Mouse (Mus musculus): ENCODE results near the gene Serf2. TPM values are rescaled to one million over a fixed set of nuclear protein-coding genes. Genes with fewer than 3 reads are reported as not detected.

The Serf2 gene
- polyA plus RNA-seq, 1 experiment from 2014 or later: 479 TPM

DNA sequence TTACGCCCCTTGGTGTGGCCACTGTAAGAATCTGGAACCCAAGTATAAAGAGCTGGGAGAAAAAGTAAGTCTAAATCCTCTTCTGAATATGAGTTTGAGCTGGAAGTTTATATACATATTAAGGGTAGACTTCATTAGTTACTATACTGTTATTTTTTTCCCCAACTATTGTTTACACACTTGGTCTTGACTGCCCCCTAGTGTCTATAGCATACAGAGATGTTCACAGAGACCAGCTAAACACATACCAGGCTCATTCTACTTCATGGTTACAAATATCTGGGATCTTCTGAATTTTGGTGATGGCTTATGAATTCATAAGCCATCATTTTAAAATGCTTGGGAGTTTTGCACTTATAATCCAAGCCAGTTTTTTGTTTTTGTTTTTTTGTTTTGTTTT lies 14.1 kb upstream of the Serf2 start:
- no peaks in the 10 kb centered on the region for H3K27me3 ChIP-seq
- no peak overlapping the region for H3K4me2 ChIP-seq
- no peak for ATAC-seq (ENCODE audit: low FRiP score)
- no peak overlapping the region for H3K4me3 ChIP-seq (replicated peaks)
- H3K9me3 ChIP-seq: no peaks in the 10 kb centered on the region
- H3K4me1 ChIP-seq: no peaks in the 10 kb centered on the region
- H3K27ac ChIP-seq: no peak overlapping the region
- WGBS: 100% methylated on average over 1 of the region's 1 CpGs
- no peak overlapping the region for H3K9ac ChIP-seq
- H3K36me3 ChIP-seq (replicated peaks): peaks cover 96% of the 10 kb centered on the region

DNA sequence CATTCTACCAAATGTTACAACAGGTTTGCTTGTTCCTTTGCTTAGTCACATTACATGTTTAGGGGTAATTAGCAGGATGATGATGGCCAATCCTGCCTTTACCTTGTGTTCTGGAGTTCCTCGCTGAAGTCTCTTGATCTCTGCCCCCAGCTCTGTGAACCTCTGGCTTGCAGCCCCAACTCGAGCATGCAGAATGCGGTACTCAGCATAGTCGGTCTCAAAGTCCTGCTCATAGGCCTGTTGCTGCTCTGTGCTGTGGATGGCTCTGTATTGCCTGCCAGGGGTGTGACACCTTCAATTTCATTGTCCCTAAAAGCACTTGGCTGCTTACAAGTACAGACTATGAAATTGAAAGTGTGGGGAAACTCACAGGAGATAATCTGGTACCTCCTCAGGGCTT lies 9.2 kb upstream of the Serf2 start:
- Histone ChIP-seq H3K36me3 (replicated peaks) (peaks cover 52% of the 10 kb centered on the region), H3K4me3 (replicated peaks) (no peak overlapping the region), H3K4me1 (peaks cover 19% of the 10 kb centered on the region), H3K9ac (no peak overlapping the region), H3K27me3 (peaks cover 30% of the 10 kb centered on the region), H3K27ac (no peak overlapping the region), H3K9me3 (no peaks in the 10 kb centered on the region), H3K4me2 (no peak overlapping the region)
- 76% methylated on average over 4 of the region's 4 CpGs for WGBS
- ATAC-seq (ENCODE audit: low FRiP score): no peak

DNA sequence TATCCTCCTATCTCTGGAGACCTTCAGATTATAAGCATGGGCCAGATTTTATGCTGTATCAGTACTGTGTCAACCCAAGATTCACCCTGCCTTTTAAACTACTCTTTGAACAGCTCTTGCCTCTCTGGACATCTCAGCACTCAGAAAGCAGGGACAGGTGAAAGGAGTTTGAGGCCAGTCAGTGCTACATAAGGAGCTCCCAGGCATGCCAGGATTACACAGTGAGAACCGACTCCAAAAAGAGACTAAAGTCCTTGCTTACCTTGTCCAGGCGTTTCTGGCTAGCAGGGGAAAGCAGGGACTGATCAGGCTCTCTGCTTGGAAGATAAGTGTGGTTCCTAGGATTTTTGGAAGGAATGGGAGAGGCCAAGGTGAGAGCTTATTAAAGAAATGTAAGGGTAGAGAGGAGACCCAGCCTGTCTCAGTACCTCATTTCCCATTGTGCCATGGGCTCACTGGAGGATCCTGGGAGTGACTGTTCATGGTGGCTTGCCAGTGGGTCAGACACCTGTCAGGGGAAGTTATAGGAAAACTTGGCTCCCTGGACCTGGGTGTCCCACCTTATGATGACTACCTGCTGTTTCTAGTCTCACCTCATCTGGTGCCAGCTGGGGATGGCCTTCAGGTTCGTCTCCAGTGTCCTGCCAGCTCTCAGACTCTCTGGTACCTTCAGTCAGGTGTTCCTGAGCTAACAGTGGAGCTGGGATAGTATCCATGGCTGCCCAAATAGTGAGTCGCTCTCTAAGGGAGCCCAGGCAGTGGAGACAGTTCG lies 8.0 kb upstream of the Serf2 start:
- Histone ChIP-seq H3K4me3 (replicated peaks) (no peak overlapping the region), H3K27ac (no peak overlapping the region), H3K27me3 (peaks cover 30% of the 10 kb centered on the region), H3K36me3 (replicated peaks) (peaks cover 39% of the 10 kb centered on the region), H3K9me3 (no peaks in the 10 kb centered on the region), H3K9ac (no peak overlapping the region), H3K4me1 (peaks cover 19% of the 10 kb centered on the region), H3K4me2 (no peak overlapping the region)
- ATAC-seq (ENCODE audit: low FRiP score): no peak
- WGBS: 57% methylated on average over 5 of the region's 5 CpGs

DNA sequence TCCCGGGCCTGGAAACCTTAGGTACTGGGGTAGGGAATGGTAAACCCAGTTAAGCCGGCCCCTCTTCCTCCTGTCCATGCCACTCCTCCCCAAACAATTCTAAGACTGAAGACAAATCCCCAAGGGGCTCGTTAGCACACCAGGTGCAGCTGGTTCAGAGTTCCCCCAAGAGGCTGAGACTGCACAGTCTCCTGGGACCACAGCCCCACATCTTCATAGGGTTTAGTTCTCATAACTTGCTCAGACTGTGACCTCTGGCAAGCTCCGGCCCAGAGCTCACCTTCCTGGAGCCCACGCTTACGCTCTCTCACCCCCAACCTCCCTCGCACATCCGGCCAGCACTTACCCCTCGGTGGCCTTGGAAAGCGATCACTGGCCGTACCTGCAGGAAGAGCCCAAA lies 7.2 kb upstream of the Serf2 start:
- Histone ChIP-seq H3K27me3 (peaks cover 30% of the 10 kb centered on the region), H3K9ac (peak overlapping the region; percentile 46), H3K4me3 (replicated peaks) (peak overlapping the region; percentile 41), H3K4me2 (peak overlapping the region; percentile 72), H3K27ac (no peak overlapping the region), H3K36me3 (replicated peaks) (peaks cover 34% of the 10 kb centered on the region), H3K9me3 (no peaks in the 10 kb centered on the region), H3K4me1 (peaks cover 19% of the 10 kb centered on the region)
- ATAC-seq (ENCODE audit: low FRiP score): 0 out of 2 replicates have a peak, but pooled peaks have one; percentile 13
- 10% methylated on average over 11 of the region's 11 CpGs for WGBS

DNA sequence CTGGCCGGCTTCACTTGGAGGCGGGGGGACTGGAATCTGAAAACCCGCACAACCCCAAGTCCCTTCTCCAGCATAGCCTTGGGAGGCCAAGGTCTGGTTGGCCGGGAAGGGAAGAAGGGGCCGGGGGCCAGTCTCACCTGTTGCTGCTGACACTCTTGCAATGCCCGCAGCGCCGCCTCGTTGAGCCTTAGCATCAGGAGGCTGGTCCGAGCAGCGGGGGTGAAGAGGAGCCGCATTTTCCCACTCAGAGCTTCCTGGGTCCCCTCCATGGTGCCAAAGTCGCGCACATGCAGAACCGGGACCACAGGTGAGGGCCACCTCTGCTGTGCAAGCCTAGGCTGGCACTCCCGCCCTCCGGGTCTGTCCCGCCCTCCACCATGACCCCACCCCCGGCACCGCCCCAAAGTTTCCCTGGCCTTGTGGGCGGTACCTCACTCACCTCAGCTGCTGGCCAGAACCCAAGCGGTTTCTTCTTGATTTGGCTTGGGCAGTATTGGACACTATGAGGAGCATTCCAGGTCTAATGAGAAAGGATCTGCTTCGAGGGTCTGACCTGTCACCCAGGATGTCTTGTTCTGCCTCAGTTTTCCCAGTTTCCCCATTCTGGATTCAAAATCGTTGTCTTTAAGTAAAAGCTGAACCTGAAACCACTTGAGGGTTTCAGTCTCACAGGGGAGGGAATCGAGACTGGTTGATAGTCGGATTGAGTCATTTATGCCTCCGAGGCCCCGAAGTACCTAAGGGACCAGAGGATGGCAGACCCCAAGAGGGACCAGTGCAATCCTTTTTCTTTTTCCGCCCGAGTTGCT lies 6.5 kb upstream of the Serf2 start:
- ATAC-seq (ENCODE audit: low FRiP score): peak; percentile 72

DNA sequence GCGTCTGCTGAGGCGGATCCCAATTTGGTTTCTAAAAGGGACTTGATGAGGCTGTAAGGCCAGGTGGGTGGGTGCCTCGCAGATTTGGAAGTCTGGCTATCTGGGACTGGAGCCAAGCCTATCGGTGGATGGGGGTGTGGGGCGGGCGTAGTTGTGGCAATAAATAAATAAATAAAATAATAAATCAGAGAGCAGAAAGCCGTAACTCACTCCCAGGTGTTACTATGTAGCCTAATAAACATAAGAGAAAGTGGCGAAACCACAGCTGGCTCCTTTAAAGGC lies 6.0 kb upstream of the Serf2 start:
- no peak overlapping the region for H3K27ac ChIP-seq
- ATAC-seq (ENCODE audit: low FRiP score): no peak
- 0 out of 2 replicates have a peak overlapping the region, but pooled peaks have one; percentile 12 for H3K9ac ChIP-seq

More for the DNA sequence above, 6.5 kb upstream of the Serf2 start:
- Histone ChIP-seq H3K4me1 (peaks cover 19% of the 10 kb centered on the region), H3K27ac (no peak overlapping the region), H3K36me3 (replicated peaks) (peaks cover 27% of the 10 kb centered on the region), H3K27me3 (peaks cover 30% of the 10 kb centered on the region), H3K9me3 (no peaks in the 10 kb centered on the region), H3K4me3 (replicated peaks) (peak overlapping the region; percentile 41), H3K4me2 (peak overlapping the region; percentile 72), H3K9ac (peak overlapping the region; percentile 46)
- 2% methylated on average over 30 of the region's 30 CpGs for WGBS

GRCm38 (mm10) chr2:121444178-121444577 lies 4.8 kb upstream of the Serf2 start, which contains the start of gene Ell3:
TSS of gene Ell3 (minus strand) at chr2:121444278.
- H3K9ac ChIP-seq: no peak within 1 kb of the TSS
- H3K4me3 ChIP-seq (replicated peaks): no peak within 1 kb of the TSS
- no peak for ATAC-seq (ENCODE audit: low FRiP score)
- peaks cover 28% of the 10 kb centered on the region for H3K4me1 ChIP-seq
- no peak within 1 kb of the TSS for H3K27ac ChIP-seq
- H3K27me3 ChIP-seq: peaks cover 30% of the 10 kb centered on the region
- no peaks in the 10 kb centered on the region for H3K9me3 ChIP-seq
- WGBS: 86% methylated on average over 1 of the region's 1 CpGs
- H3K36me3 ChIP-seq (replicated peaks): peaks cover 10% of the 10 kb centered on the region
- H3K4me2 ChIP-seq: peak within 1 kb of the TSS; percentile 72; the same call in 1 of the 2 replicates

More for the DNA sequence above, 6.0 kb upstream of the Serf2 start:
- Histone ChIP-seq H3K4me2 (peak overlapping the region; percentile 72), H3K27me3 (peaks cover 30% of the 10 kb centered on the region), H3K4me3 (replicated peaks) (peak overlapping the region; percentile 41; the same call in 1 of the 2 replicates), H3K36me3 (replicated peaks) (peaks cover 22% of the 10 kb centered on the region), H3K4me1 (peaks cover 22% of the 10 kb centered on the region), H3K9me3 (no peaks in the 10 kb centered on the region)
- 21% methylated on average over 8 of the region's 8 CpGs for WGBS

DNA sequence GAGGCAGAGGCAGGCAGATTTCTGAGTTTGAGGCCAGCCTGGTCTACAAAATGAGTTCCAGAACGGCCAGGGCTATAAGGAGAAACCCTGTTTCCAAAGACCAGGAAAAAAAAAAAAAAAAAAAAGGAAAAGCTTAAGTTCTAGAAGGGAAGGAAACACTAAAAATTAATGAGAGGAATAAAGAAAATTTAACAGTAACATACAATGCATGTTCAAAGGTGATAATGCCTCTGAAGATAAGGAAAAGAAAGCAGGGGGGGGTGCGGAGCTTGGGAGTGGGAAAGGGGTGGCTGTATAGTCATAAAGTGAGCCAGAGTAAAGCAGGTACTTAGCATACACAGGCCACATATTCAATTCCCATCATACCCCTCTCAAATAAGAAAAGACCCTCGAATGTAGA lies 3.9 kb upstream of the Serf2 start:
- H3K27me3 ChIP-seq: peaks cover 30% of the 10 kb centered on the region
- no peaks in the 10 kb centered on the region for H3K9me3 ChIP-seq
- H3K36me3 ChIP-seq (replicated peaks): peaks cover under 1% of the 10 kb centered on the region; the same call in 1 of the 2 replicates
- no peak overlapping the region for H3K27ac ChIP-seq
- WGBS: 86% methylated on average over 3 of the region's 3 CpGs
- H3K4me1 ChIP-seq: peaks cover 30% of the 10 kb centered on the region
- H3K4me3 ChIP-seq (replicated peaks): no peak overlapping the region
- H3K4me2 ChIP-seq: no peak overlapping the region
- ATAC-seq (ENCODE audit: low FRiP score): no peak
- H3K9ac ChIP-seq: no peak overlapping the region

GRCm38 (mm10) chr2:121446506-121446905 lies 2.5 kb upstream of the Serf2 start:
- no peak for ATAC-seq (ENCODE audit: low FRiP score)
- Histone ChIP-seq H3K9ac (no peak overlapping the region), H3K4me1 (peaks cover 42% of the 10 kb centered on the region), H3K4me2 (no peak overlapping the region), H3K4me3 (replicated peaks) (no peak overlapping the region), H3K9me3 (no peaks in the 10 kb centered on the region), H3K27me3 (peaks cover 18% of the 10 kb centered on the region), H3K36me3 (replicated peaks) (peaks cover 5% of the 10 kb centered on the region), H3K27ac (no peak overlapping the region)
- 81% methylated on average over 4 of the region's 4 CpGs for WGBS

GRCm38 (mm10) chr2:121447006-121447405 lies 2.0 kb upstream of the Serf2 start:
- Histone ChIP-seq H3K4me2 (no peak overlapping the region), H3K27me3 (peaks cover 14% of the 10 kb centered on the region), H3K4me1 (peaks cover 38% of the 10 kb centered on the region), H3K9me3 (no peaks in the 10 kb centered on the region), H3K36me3 (replicated peaks) (peaks cover 7% of the 10 kb centered on the region), H3K27ac (no peak overlapping the region), H3K4me3 (replicated peaks) (no peak overlapping the region), H3K9ac (no peak overlapping the region)
- ATAC-seq (ENCODE audit: low FRiP score): no peak
- 95% methylated on average over 3 of the region's 3 CpGs for WGBS

DNA sequence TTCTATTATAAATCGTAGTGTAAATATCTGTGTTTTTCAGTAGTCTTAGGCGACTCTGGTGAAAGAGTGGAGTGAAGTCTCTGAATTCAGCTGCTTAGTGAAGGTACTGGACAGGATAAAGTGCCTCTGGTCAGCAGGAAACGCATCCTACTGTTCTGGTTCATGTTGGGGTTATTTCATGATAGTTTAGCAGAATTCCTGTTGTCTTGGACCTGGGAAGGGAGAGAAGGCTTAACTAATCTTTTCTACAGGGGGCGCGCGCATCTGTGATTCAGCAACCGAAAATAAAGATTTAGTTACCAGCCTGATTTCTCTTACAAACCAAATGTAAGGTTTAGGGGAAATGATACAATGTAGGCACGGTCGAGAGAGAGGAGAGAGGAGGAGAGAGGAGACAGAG lies 859 bp upstream of the Serf2 start:
- H3K27ac ChIP-seq: peak overlapping the region; percentile 81; the same call in 1 of the 2 replicates
- H3K4me1 ChIP-seq: peaks cover 30% of the 10 kb centered on the region
- H3K4me2 ChIP-seq: peak overlapping the region; percentile 62
- peak overlapping the region; percentile 98 for H3K4me3 ChIP-seq (replicated peaks)
- H3K27me3 ChIP-seq: peaks cover 2% of the 10 kb centered on the region; the same call in 1 of the 2 replicates
- peak overlapping the region; percentile 53 for H3K9ac ChIP-seq
- peaks cover 18% of the 10 kb centered on the region for H3K36me3 ChIP-seq (replicated peaks)
- no peak for ATAC-seq (ENCODE audit: low FRiP score)
- no peaks in the 10 kb centered on the region for H3K9me3 ChIP-seq
- whole genome bisulfite sequencing: 17% methylated on average over 9 of the region's 9 CpGs

DNA sequence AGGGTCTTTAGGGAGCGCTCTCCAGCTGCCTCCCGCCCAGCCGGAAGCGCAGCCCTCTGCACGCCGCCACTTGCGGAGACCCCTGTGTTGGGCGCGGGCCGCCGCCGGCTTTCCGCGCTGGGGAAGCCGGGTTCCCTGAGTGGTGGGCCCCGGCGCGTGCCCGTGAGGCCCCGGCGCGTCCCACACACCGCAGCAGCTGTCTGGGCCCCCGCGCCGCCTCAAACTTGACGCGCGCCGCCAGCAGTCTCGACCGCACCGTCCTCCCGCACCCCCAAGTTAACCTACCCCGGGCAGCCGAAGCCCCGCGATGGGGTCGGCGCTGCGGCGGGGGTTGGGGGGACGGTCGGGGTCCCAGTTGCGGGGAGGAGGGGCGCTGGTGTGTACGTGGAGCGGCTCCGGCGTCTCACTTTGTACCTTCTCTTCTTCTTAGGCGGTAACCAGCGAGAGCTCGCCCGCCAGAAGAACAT lies 583 bp downstream of the Serf2 start:
- peak overlapping the region; percentile 96 for H3K9ac ChIP-seq
- H3K4me1 ChIP-seq: peaks cover 27% of the 10 kb centered on the region
- no peaks in the 10 kb centered on the region for H3K9me3 ChIP-seq
- peak overlapping the region; percentile 98 for H3K4me3 ChIP-seq (replicated peaks)
- H3K4me2 ChIP-seq: peak overlapping the region; percentile 93
- peaks cover 25% of the 10 kb centered on the region for H3K36me3 ChIP-seq (replicated peaks)
- peak; percentile 74 for ATAC-seq (ENCODE audit: low FRiP score)
- H3K27ac ChIP-seq: peak overlapping the region; percentile 93
- no peaks in the 10 kb centered on the region for H3K27me3 ChIP-seq
- 1% methylated on average over 54 of the region's 54 CpGs for WGBS

Data from forebrain, embryonic 12.5 days (tissue).